Mouse (Mus musculus) C2C12 (cell line): ENCODE measurements around the gene Ssbp2.

Experiments used
- CEBPB ChIP-seq: IDR thresholded peaks from one replicate; pipeline ENCODE4 v1.6.1; 2011; ENCODE audit warnings: low read depth, mild to moderate bottlenecking, control low read depth, moderate library complexity
- CTCF ChIP-seq: IDR thresholded peaks from one replicate; pipeline ENCODE4 v1.5.1; 2011; ENCODE audit not compliant: control insufficient read depth, insufficient read depth, insufficient read length
- FOSL1 ChIP-seq: IDR thresholded peaks from one replicate; pipeline ENCODE4 v1.8.0; 2011; ENCODE audit warnings: mild to moderate bottlenecking, low read length; ENCODE audit not compliant: poor library complexity, insufficient read depth, severe bottlenecking
- MAX ChIP-seq: IDR thresholded peaks from one replicate; pipeline ENCODE4 v1.6.1; 2011; ENCODE audit warnings: mild to moderate bottlenecking, control low read depth
- MYOG ChIP-seq: IDR thresholded peaks from one replicate; pipeline ENCODE4 v1.6.1; 2011; ENCODE audit not compliant: control insufficient read depth, insufficient read length; ENCODE audit errors: extremely low read depth
- USF1 ChIP-seq: IDR thresholded peaks from one replicate; pipeline ENCODE4 v1.6.1; 2011; ENCODE audit warnings: low read depth, mild to moderate bottlenecking, control low read depth, moderate library complexity

DNA sequence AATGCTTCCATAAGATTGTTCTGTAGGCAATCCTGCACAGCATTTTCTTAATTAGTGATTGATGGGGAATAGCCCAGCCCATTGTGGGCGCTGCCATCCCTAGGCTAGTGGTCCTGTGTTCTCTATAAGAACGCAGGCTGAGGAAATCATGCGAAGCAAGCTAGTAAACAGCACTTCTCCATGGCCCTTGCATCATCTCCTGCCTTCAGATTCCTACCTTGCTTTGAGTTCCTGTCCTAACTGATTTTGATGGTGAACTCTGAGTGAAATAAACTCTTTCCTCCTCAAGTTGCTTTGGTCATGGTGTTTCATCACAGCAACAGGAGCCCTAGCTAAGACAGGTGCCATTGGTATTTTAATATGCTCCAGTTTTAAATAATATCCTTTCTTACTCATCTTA, 41.7 kb downstream of the Ssbp2 start:
- TF ChIP-seq USF1: no peak
- TF ChIP-seq CTCF: no peak
- TF ChIP-seq CEBPB: no peak
- no peak for TF ChIP-seq MAX
- no peak for TF ChIP-seq MYOG
- no peak for TF ChIP-seq FOSL1
